Mouse (Mus musculus): ENCODE data around the gene Rsc1a1. TPM values are rescaled to one million over a fixed set of nuclear protein-coding genes. Genes with fewer than 3 reads are reported as not detected.

Rsc1a1 gene
- polyA plus RNA-seq, 1 experiment from 2014 or later = 3.7 TPM

DNA sequence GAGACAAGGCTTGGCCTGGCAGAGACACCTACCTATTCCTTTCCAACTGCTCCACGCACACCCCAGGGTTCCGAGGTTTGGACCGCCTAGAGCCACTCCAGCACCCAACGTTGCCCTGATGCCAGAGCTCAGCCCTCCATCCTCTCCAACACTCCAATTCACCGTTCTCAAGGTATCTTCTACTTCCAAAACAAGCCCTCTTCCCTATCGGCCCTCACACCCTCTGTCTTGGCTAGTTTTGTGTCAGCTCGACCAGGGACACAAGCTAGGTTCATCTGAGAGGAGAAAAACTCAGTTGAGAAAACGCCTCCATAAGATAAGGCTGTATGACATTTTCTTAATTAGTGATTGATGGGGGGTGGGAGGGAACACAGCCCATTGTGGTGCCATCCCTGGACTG lies 20.6 kb downstream of the Rsc1a1 start, which contains the start of gene Plekhm2:
Plekhm2 (minus strand) TSS at position 101 of the 400 bp plus-strand sequence.
- no peaks in the 10 kb centered on the region for H3K27me3 ChIP-seq (replicated peaks; ENCODE audit: control insufficient read depth, insufficient read depth, low read length)
- H3K9ac ChIP-seq (ENCODE audit: low read length) = peak within 1 kb of the TSS; percentile 91
- ATAC-seq (replicated peaks; ENCODE audit: low FRiP score, low TSS enrichment, low read depth) (no peak), DNase-seq (ENCODE audit: low spot score) (no peak)
- H3K27ac ChIP-seq (ENCODE audit: low read depth) = peak within 1 kb of the TSS; percentile 57
- peak within 1 kb of the TSS; percentile 89 for H3K4me3 ChIP-seq (ENCODE audit: low read depth, low read length)
- H3K9me3 ChIP-seq (ENCODE audit: control insufficient read depth, low read length) = no peaks in the 10 kb centered on the region
- peaks cover 12% of the 10 kb centered on the region for H3K4me1 ChIP-seq (replicated peaks; ENCODE audit: control insufficient read depth, insufficient read depth, low read length)
- peaks cover 15% of the 10 kb centered on the region for H3K36me3 ChIP-seq (ENCODE audit: control insufficient read depth, insufficient read depth, low read length)
- peak within 1 kb of the TSS; percentile 93 for H3K4me2 ChIP-seq (ENCODE audit: low read length)
- 65% methylated on average over 8 of the region's 8 CpGs for WGBS

DNA sequence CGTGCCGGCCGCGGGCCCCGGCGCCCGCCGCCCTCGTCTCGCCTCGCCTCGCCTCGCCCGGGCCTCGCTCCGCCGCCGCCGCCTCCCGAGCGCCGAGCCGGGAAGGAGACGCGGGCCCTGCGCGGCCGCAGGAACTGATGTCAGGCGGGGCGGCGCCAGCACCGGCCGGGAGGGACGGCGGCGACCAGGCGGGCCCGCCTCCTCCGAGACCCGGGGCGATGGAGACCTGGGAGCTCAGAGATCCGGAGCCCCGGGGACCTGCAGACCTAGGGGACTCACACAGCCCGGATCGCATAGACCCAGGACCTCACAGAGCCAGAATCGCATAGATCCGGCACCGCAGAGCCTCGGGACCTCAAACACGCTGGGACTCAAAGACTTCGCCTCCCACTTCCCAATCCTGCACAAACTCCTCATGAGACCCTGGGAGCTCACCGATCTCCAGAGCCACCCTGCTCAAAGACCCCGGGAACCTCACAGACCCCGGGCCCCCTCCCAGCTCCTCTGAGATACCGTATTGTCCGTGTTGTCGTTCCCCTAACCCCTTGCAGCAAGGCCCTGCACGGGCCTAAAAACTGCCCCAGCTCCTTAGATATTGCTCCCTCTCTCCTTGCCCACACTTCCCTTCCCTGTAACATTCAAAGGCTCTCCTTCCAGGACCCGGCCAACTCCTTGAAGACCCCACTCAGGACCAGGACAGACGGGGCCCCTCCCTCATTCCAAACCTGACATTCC lies 21.2 kb downstream of the Rsc1a1 start:
- peaks cover 16% of the 10 kb centered on the region for H3K36me3 ChIP-seq (ENCODE audit: control insufficient read depth, insufficient read depth, low read length)
- H3K27ac ChIP-seq (ENCODE audit: low read depth) = peak overlapping the region; percentile 57
- ATAC-seq (replicated peaks; ENCODE audit: low FRiP score, low TSS enrichment, low read depth) = peak; percentile 84
- DNase-seq (ENCODE audit: low spot score) = peak; percentile 89
- H3K9me3 ChIP-seq (ENCODE audit: control insufficient read depth, low read length) = no peaks in the 10 kb centered on the region
- H3K4me3 ChIP-seq (ENCODE audit: low read depth, low read length) = peak overlapping the region; percentile 89
- no peaks in the 10 kb centered on the region for H3K27me3 ChIP-seq (replicated peaks; ENCODE audit: control insufficient read depth, insufficient read depth, low read length)
- 1% methylated on average over 56 of the region's 60 CpGs for WGBS
- peak overlapping the region; percentile 91 for H3K9ac ChIP-seq (ENCODE audit: low read length)
- peaks cover 12% of the 10 kb centered on the region for H3K4me1 ChIP-seq (replicated peaks; ENCODE audit: control insufficient read depth, insufficient read depth, low read length)
- peak overlapping the region; percentile 93 for H3K4me2 ChIP-seq (ENCODE audit: low read length)

DNA sequence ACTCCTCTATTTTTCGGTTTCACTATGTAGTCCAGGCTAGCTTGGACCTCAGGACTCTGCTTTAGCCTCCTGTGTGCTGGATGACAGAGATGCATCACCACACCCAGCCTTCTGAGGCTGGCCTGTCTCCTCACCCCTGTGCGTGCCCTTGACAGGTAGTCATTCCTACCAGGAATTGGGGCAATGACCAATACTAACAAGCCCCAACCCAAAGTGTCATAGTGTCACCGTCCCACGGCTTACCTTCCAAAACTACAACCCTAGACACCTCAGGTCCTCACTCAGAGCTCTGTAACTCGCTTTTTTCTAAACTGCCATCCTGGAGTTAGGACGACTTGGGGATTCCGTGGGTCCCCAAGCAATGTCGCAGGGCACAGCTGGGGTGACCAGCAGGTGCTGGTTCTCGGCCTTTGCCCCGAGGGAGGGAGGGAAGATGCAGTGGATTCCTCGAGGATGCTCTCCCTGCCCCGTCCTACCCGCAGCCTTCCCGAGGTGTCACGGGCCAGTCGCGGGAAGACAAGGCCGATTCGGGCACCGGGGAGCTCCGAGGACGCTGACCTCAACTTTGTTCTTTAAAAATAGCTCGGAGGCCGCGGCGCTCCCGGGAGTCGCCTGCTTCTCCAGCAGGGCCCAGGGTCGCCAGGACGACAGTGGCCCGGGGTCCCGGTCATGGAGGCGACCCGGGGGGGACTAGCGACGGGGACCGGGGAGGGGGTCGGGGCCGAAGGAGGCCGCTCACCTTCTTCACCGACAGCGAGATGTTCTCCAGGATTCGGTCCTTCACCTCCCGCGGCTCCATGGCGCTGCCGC lies 22.1 kb downstream of the Rsc1a1 start:
- WGBS = 4% methylated on average over 40 of the region's 47 CpGs
- peak; percentile 79 for DNase-seq (ENCODE audit: low spot score)

DNA sequence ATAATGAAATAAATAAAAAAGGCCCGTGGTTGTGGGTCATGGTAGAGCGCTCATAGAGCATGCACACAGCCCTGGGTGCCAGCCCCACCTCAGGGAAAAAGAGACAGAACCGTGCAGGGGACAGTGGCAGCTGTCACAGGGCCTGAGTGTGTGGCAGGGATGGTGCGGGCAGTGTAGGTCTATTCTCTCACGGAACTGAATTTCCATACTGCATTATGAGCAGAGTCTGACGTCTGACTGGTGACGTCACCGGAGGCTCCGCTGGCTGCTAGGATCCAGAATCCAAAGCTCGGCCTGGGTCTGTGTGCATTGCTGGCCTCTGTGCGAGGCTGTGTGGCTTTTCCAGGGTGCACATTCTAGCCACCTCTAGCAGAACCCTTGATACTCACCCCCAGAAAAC lies 24.5 kb downstream of the Rsc1a1 start:
- no peak for DNase-seq (ENCODE audit: low spot score)
- 92% methylated on average over 11 of the region's 11 CpGs for WGBS
- Histone ChIP-seq H3K4me3 (ENCODE audit: low read depth, low read length) (no peak overlapping the region), H3K27ac (ENCODE audit: low read depth) (no peak overlapping the region), H3K4me2 (ENCODE audit: low read length) (no peak overlapping the region), H3K36me3 (ENCODE audit: control insufficient read depth, insufficient read depth, low read length) (peaks cover 24% of the 10 kb centered on the region), H3K9ac (ENCODE audit: low read length) (no peak overlapping the region), H3K4me1 (replicated peaks; ENCODE audit: control insufficient read depth, insufficient read depth, low read length) (peaks cover 12% of the 10 kb centered on the region), H3K27me3 (replicated peaks; ENCODE audit: control insufficient read depth, insufficient read depth, low read length) (no peaks in the 10 kb centered on the region), H3K9me3 (ENCODE audit: control insufficient read depth, low read length) (no peaks in the 10 kb centered on the region)
- no peak for ATAC-seq (replicated peaks; ENCODE audit: low FRiP score, low TSS enrichment, low read depth)

More for the DNA sequence above, 22.1 kb downstream of the Rsc1a1 start:
- Histone ChIP-seq H3K27ac (ENCODE audit: low read depth) (peak overlapping the region; percentile 57), H3K4me2 (ENCODE audit: low read length) (peak overlapping the region; percentile 93), H3K36me3 (ENCODE audit: control insufficient read depth, insufficient read depth, low read length) (peaks cover 16% of the 10 kb centered on the region), H3K9me3 (ENCODE audit: control insufficient read depth, low read length) (no peaks in the 10 kb centered on the region), H3K4me1 (replicated peaks; ENCODE audit: control insufficient read depth, insufficient read depth, low read length) (peaks cover 12% of the 10 kb centered on the region), H3K9ac (ENCODE audit: low read length) (peak overlapping the region; percentile 91), H3K4me3 (ENCODE audit: low read depth, low read length) (peak overlapping the region; percentile 89), H3K27me3 (replicated peaks; ENCODE audit: control insufficient read depth, insufficient read depth, low read length) (no peaks in the 10 kb centered on the region)
- peak; percentile 29; the same call in 1 of the 2 replicates for ATAC-seq (replicated peaks; ENCODE audit: low FRiP score, low TSS enrichment, low read depth)

DNA sequence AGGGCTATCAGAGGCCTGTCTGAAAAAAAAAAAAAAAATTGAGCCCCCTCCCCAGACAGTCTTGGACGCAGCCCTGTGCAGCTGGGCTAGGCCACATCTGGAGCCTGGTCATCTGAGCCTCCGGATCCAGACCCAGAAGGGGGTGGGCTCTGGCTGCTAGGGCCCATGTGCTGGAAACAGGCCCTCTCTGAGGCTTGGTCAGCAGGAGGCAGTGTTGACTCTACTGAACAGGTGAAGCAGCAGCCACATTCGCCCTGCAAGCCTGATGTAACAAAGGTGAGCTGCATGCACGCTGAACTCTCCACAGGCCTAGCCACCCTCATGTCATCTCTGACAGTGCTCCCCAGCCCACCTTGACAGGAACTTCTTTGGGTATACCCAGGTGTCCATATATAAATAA lies 25.7 kb downstream of the Rsc1a1 start:
- Histone ChIP-seq H3K27ac (ENCODE audit: low read depth) (no peak overlapping the region), H3K4me2 (ENCODE audit: low read length) (no peak overlapping the region), H3K4me1 (replicated peaks; ENCODE audit: control insufficient read depth, insufficient read depth, low read length) (peaks cover 11% of the 10 kb centered on the region), H3K9ac (ENCODE audit: low read length) (no peak overlapping the region), H3K27me3 (replicated peaks; ENCODE audit: control insufficient read depth, insufficient read depth, low read length) (no peaks in the 10 kb centered on the region), H3K4me3 (ENCODE audit: low read depth, low read length) (no peak overlapping the region), H3K36me3 (ENCODE audit: control insufficient read depth, insufficient read depth, low read length) (peaks cover 24% of the 10 kb centered on the region), H3K9me3 (ENCODE audit: control insufficient read depth, low read length) (no peaks in the 10 kb centered on the region)
- DNase-seq (ENCODE audit: low spot score) (no peak), ATAC-seq (replicated peaks; ENCODE audit: low FRiP score, low TSS enrichment, low read depth) (no peak)
- 62% methylated on average over 4 of the region's 4 CpGs for WGBS

DNA sequence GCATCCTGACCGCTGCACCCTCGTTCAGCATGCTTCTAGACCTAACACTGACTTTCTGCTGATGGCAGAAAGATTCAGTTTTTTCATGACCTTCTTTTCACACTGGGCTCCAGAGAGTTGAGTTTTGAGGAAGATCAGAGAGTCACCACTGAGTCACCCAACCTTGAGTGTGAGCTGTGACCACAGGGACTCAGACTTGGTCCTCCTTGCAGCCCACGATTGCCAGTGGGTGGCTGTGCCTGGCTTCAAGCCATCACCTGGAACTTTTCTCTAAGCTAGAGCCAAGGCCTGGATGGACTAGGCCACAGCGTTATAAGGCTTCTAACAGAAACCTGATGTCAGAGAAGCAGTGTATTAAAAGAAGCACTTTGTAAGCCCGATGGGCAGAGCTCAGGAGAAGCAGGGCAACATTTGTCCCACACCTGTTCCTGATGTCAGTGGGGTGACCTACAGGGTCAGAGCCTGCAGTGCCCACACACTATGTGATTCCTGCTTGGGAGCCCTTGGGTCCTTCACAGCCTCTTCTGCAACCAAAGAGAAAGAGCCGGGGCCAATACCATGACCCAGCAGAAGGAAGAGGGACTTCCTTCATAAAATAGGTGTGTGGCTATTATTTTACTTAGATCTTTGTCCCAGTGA lies 26.4 kb downstream of the Rsc1a1 start:
- DNase-seq (ENCODE audit: low spot score) = no peak
- H3K27me3 ChIP-seq (replicated peaks; ENCODE audit: control insufficient read depth, insufficient read depth, low read length) = no peaks in the 10 kb centered on the region
- no peak overlapping the region for H3K27ac ChIP-seq (ENCODE audit: low read depth)
- ATAC-seq (replicated peaks; ENCODE audit: low FRiP score, low TSS enrichment, low read depth) = no peak
- H3K4me1 ChIP-seq (replicated peaks; ENCODE audit: control insufficient read depth, insufficient read depth, low read length) = peaks cover 6% of the 10 kb centered on the region
- H3K9me3 ChIP-seq (ENCODE audit: control insufficient read depth, low read length) = no peaks in the 10 kb centered on the region
- H3K4me3 ChIP-seq (ENCODE audit: low read depth, low read length) = no peak overlapping the region
- WGBS = 90% methylated on average over 6 of the region's 6 CpGs
- H3K4me2 ChIP-seq (ENCODE audit: low read length) = no peak overlapping the region
- H3K36me3 ChIP-seq (ENCODE audit: control insufficient read depth, insufficient read depth, low read length) = peaks cover 25% of the 10 kb centered on the region
- H3K9ac ChIP-seq (ENCODE audit: low read length) = no peak overlapping the region

DNA sequence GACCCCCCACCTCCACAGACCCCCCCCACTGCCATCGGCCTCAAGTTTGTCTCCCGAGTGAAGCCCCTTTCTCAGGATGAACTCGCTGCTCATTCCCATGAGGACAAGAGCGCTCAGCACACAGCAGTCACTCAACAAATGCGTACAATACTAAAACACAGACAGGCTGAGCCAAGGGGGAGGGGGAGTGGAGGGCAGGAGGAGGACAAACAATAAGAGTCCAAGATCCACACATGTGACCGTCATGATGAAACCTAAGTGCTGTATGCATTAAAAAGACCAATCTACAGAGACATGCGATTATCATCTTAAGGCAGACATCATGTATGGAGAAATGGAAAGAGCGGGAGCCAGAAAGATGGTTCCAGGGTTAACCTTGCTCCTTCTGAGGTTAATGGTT lies 28.5 kb downstream of the Rsc1a1 start:
- Histone ChIP-seq H3K9ac (ENCODE audit: low read length) (no peak overlapping the region), H3K4me3 (ENCODE audit: low read depth, low read length) (no peak overlapping the region), H3K36me3 (ENCODE audit: control insufficient read depth, insufficient read depth, low read length) (peaks cover 33% of the 10 kb centered on the region), H3K4me1 (replicated peaks; ENCODE audit: control insufficient read depth, insufficient read depth, low read length) (no peaks in the 10 kb centered on the region), H3K4me2 (ENCODE audit: low read length) (no peak overlapping the region), H3K27me3 (replicated peaks; ENCODE audit: control insufficient read depth, insufficient read depth, low read length) (no peaks in the 10 kb centered on the region), H3K27ac (ENCODE audit: low read depth) (no peak overlapping the region), H3K9me3 (ENCODE audit: control insufficient read depth, low read length) (no peaks in the 10 kb centered on the region)
- DNase-seq (ENCODE audit: low spot score) = no peak
- WGBS = 83% methylated on average over 8 of the region's 8 CpGs
- ATAC-seq (replicated peaks; ENCODE audit: low FRiP score, low TSS enrichment, low read depth) = no peak

DNA sequence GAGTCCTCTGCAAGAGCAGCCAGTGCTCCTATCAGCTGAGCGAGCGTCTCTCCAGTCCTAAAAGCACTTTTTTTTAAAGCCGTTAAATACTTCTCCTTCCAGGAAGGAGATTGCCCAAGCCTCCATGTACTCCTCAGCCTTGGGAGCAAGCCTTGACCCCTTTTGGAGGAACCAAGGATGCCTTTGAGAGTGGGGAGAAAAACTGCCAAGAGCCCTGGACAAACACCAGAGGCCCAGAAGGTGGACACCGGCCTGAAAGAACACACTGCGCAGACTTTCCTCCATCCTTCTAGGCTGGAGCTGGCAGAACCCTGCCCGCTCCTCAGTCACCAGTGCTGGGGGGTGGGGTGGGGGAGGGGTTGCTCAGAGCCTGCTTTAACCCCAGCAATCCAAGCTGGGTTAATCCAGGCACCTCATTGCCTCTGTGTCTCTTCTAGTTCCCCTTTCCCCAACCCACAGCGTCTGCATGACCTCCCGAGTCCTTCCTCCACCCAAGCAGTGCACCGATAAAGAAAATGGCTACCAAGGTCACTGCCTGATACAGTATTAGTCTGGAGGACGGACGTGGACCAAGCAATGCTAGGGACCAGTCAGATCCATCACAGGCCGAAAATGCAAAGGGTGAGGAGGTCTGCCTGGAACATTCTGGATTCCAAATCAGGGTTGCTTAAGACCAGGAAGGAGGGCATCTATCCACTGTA lies 29.3 kb downstream of the Rsc1a1 start:
- Histone ChIP-seq H3K4me1 (replicated peaks; ENCODE audit: control insufficient read depth, insufficient read depth, low read length) (no peaks in the 10 kb centered on the region), H3K27ac (ENCODE audit: low read depth) (no peak overlapping the region), H3K9ac (ENCODE audit: low read length) (no peak overlapping the region), H3K4me3 (ENCODE audit: low read depth, low read length) (no peak overlapping the region), H3K9me3 (ENCODE audit: control insufficient read depth, low read length) (no peaks in the 10 kb centered on the region), H3K36me3 (ENCODE audit: control insufficient read depth, insufficient read depth, low read length) (peaks cover 35% of the 10 kb centered on the region), H3K4me2 (ENCODE audit: low read length) (no peak overlapping the region), H3K27me3 (replicated peaks; ENCODE audit: control insufficient read depth, insufficient read depth, low read length) (no peaks in the 10 kb centered on the region)
- DNase-seq (ENCODE audit: low spot score) = no peak
- no peak for ATAC-seq (replicated peaks; ENCODE audit: low FRiP score, low TSS enrichment, low read depth)
- 81% methylated on average over 12 of the region's 12 CpGs for WGBS
